Mouse (Mus musculus) myocyte (in vitro differentiated cells): ENCODE data around the gene Smg6. TPM values are rescaled to one million over a fixed set of nuclear protein-coding genes. Genes with fewer than 3 reads are reported as not detected.

Experiments
- H3K27me3 ChIP-seq: one replicate; pipeline ENCODE4 v1.6.1; 2011; ENCODE audit not compliant: control insufficient read depth, insufficient read depth, insufficient read length
- H3K36me3 ChIP-seq: one replicate; pipeline ENCODE4 v1.6.1; 2011; ENCODE audit not compliant: control insufficient read depth, insufficient read depth
- H3K4me2 ChIP-seq: one replicate; pipeline ENCODE4 v1.6.1; 2011; ENCODE audit warnings: low read depth, control low read depth
- H3K4me3 ChIP-seq: one replicate; pipeline ENCODE4 v1.5.1; 2011; ENCODE audit warnings: mild to moderate bottlenecking, control low read depth, moderate library complexity
- H3K79me2 ChIP-seq: one replicate; pipeline ENCODE4 v1.6.1; 2011; ENCODE audit not compliant: control insufficient read depth, insufficient read depth
- H3ac ChIP-seq: one replicate; pipeline ENCODE4 v1.6.1; 2011; ENCODE audit not compliant: control insufficient read depth, insufficient read length
- CEBPB ChIP-seq: IDR thresholded peaks from 2 replicates; pipeline ENCODE4 v1.6.1; 2011; ENCODE audit warnings: mild to moderate bottlenecking, moderate library complexity; ENCODE audit not compliant: poor library complexity, insufficient read depth, severe bottlenecking
- E2F4 ChIP-seq: IDR thresholded peaks from one replicate; pipeline ENCODE4 v1.6.1; 2011; ENCODE audit warnings: mild to moderate bottlenecking, control low read depth, moderate library complexity; ENCODE audit not compliant: insufficient read depth
- MAX ChIP-seq: IDR thresholded peaks from one replicate; pipeline ENCODE4 v1.6.1; 2011; ENCODE audit warnings: low read depth, mild to moderate bottlenecking, control low read depth
- MYOD1 ChIP-seq, 3 experiments: IDR thresholded peaks; one replicate each; pipeline ENCODE4 v1.6.1; 2011; ENCODE audit warnings: control low read depth in 2 of 3, low read depth in 2 of 3, mild to moderate bottlenecking in 2 of 3, moderate library complexity in 1 of 3; ENCODE audit not compliant: insufficient read length in 2 of 3, control insufficient read depth in 1 of 3
- MYOG ChIP-seq, 3 experiments: IDR thresholded peaks; one replicate each; pipeline ENCODE4 v1.6.1; 2011; ENCODE audit warnings: control low read depth in 2 of 3, low read depth in 2 of 3, mild to moderate bottlenecking in 2 of 3; ENCODE audit not compliant: insufficient read length in 2 of 3, control insufficient read depth in 1 of 3, insufficient read depth in 1 of 3
- POLR2A ChIP-seq: IDR thresholded peaks from one replicate; pipeline ENCODE4 v1.6.1; 2011; ENCODE audit warnings: low read depth, mild to moderate bottlenecking, control low read depth, moderate library complexity; ENCODE audit not compliant: insufficient read length
- POLR2AphosphoS2 ChIP-seq: IDR thresholded peaks from one replicate; pipeline ENCODE4 v1.6.1; 2011; ENCODE audit warnings: low read depth, control low read depth; ENCODE audit not compliant: insufficient read length
- REST ChIP-seq: IDR thresholded peaks from one replicate; pipeline ENCODE4 v1.6.1; 2011; ENCODE audit warnings: mild to moderate bottlenecking, control low read depth, moderate library complexity; ENCODE audit not compliant: insufficient read depth, insufficient read length
- SRF ChIP-seq: IDR thresholded peaks from one replicate; pipeline ENCODE4 v1.6.1; 2011; ENCODE audit warnings: low read depth; ENCODE audit not compliant: control insufficient read depth, insufficient read length
- TCF12 ChIP-seq: IDR thresholded peaks from one replicate; pipeline ENCODE4 v1.6.1; 2011; ENCODE audit warnings: mild to moderate bottlenecking, control low read depth; ENCODE audit not compliant: poor library complexity, insufficient read depth, severe bottlenecking
- TCF3 ChIP-seq: IDR thresholded peaks from one replicate; pipeline ENCODE4 v1.6.1; 2011; ENCODE audit warnings: low read depth, control low read depth; ENCODE audit not compliant: insufficient read length
- USF1 ChIP-seq: IDR thresholded peaks from one replicate; pipeline ENCODE4 v1.6.1; 2011; ENCODE audit warnings: low read depth, mild to moderate bottlenecking, control low read depth, moderate library complexity
- polyA plus RNA-seq: library from polyadenylated mRNA; unstranded; fragments of >200 nt; fragmentation: generic; extraction: Trizol; gene quantifications from one replicate; pipeline ENCODE4 v1.2.1, GENCODE M21; 2012; ENCODE audit warnings: missing spikeins

The Smg6 gene
- polyA plus RNA-seq, 1 experiment: 14.7 TPM

DNA sequence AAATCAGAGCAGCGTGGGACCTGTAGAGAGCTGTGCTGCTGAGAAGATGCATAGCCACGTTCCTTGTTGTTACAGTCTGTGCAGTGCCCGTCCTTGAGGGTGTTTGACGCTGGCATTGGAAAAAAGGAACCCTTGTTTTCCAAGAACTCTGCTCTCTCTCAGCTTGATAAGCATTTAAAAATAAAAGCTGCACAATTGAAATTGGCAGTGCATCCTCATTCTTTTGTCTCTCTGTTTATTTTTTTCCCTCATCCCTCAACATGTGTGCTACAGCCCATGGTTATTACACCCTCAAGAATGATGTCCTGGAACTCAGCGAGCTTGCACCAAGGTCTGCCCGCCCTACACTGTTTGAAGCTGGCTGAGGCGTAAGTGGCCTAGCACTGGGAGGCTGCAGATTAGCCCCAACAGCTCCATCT is 89.8 kb downstream of the Smg6 start:
- no peak overlapping the region for H3ac ChIP-seq

DNA sequence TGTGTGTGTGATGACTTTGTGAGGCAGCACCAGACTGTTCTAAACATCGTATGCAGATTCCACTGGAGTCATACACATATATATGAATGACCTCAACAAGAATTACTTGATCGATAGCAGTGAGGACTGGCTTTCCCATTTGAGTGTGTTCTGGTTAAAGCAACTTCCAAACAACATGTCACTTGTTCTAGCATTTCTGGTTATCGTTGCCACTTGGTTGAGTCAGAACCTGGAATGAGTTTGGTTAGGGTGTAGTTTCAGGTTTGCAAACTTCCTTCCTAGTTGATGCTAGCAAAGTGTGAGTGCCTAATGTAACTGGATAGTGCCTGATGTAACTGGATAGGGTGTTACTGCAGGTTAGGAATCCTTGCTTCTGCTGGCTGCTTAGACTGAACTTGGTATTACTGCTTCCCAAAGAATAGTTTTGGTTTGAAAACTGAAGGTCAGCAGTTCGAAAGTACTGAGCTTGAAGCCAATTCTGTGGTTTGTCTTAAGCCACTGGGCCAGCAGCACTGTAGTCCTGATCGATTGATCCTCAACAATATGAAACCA is 90.8 kb downstream of the Smg6 start:
- Histone ChIP-seq H3K4me2 (peak overlapping the region; percentile 41), H3K27me3 (no peaks in the 10 kb centered on the region), H3K79me2 (no peaks in the 10 kb centered on the region), H3ac (no peak overlapping the region), H3K36me3 (no peaks in the 10 kb centered on the region), H3K4me3 (no peak overlapping the region)
- peak; percentile 57; the same call in 1 of the 2 replicates for TF ChIP-seq CEBPB
- TF ChIP-seq SRF: no peak

More for the DNA sequence above, 89.8 kb downstream of the Smg6 start:
- Histone ChIP-seq H3K36me3 (no peaks in the 10 kb centered on the region), H3K79me2 (no peaks in the 10 kb centered on the region), H3K27me3 (no peaks in the 10 kb centered on the region), H3K4me2 (peak overlapping the region; percentile 13), H3K4me3 (no peak overlapping the region)
- TF ChIP-seq REST (no peak), MYOD1 (IDR thresholded peaks at IDR 0.05; ENCODE audit: control insufficient read depth in 1 of 3, insufficient read length in 2 of 3, low read depth in 2 of 3) (no peak), TCF3 (no peak), CEBPB (no peak), USF1 (no peak), E2F4 (no peak), MYOG (IDR thresholded peaks at IDR 0.05; ENCODE audit: control insufficient read depth in 1 of 3, insufficient read depth in 1 of 3, insufficient read length in 2 of 3, low read depth in 2 of 3) (no peak), POLR2AphosphoS2 (no peak), POLR2A (no peak), SRF (no peak)

DNA sequence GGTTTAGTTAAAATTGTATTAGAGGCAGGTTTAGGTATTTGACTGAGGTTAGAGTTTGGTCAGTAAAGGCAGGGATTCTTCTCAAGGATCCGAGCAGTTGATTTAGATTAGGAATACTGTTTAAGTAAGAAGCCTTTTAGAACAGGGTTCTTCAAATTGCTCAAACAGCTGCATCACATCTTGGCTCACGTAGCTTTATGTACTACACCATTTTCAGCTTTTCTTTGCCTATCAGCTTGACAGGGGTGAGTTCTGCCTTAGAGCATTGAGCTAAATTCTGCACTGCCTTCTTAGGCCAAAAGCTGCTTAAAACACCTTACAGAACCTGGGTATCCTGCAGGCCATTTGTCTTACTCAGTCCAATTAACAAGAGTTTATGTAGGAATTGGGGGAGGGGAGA is 92.2 kb downstream of the Smg6 start:
- Histone ChIP-seq H3K4me3 (no peak overlapping the region), H3K27me3 (no peaks in the 10 kb centered on the region), H3ac (no peak overlapping the region), H3K79me2 (no peaks in the 10 kb centered on the region), H3K4me2 (no peak overlapping the region), H3K36me3 (no peaks in the 10 kb centered on the region)
- TF ChIP-seq TCF3 (no peak), POLR2A (no peak), TCF12 (no peak), E2F4 (no peak), MYOD1 (IDR thresholded peaks at IDR 0.05; ENCODE audit: control insufficient read depth in 1 of 3, insufficient read length in 2 of 3, low read depth in 2 of 3) (no peak), MAX (no peak), POLR2AphosphoS2 (no peak), USF1 (no peak)

DNA sequence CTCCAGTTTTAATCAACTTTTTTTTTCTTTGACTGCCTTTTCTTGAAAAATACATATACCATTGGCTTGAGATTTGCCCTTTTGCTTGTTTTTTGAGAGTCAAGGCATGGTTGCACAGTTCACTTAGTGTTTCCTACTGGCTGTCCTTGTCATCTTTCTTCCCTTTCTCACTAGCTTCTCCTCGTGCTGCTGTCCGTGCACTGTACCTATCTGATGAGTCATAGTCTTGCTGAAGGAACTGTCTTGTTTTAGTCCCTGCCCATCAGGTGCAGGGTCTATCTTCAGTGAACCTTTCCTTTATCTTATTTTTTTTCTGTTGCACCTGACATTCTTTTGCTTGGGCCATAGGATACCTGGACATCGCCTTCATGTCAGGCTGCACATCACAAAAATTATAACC is 101.4 kb downstream of the Smg6 start:
- Histone ChIP-seq H3K4me2 (no peak overlapping the region), H3K36me3 (no peaks in the 10 kb centered on the region), H3K4me3 (no peak overlapping the region), H3ac (no peak overlapping the region), H3K79me2 (no peaks in the 10 kb centered on the region), H3K27me3 (no peaks in the 10 kb centered on the region)
- TF ChIP-seq POLR2A: no peak
- no peak for TF ChIP-seq TCF3
- no peak for TF ChIP-seq CEBPB
- no peak for TF ChIP-seq MYOG (IDR thresholded peaks at IDR 0.05; ENCODE audit: control insufficient read depth in 1 of 3, insufficient read depth in 1 of 3, insufficient read length in 2 of 3, low read depth in 2 of 3)
- TF ChIP-seq POLR2AphosphoS2: no peak
- no peak for TF ChIP-seq E2F4

DNA sequence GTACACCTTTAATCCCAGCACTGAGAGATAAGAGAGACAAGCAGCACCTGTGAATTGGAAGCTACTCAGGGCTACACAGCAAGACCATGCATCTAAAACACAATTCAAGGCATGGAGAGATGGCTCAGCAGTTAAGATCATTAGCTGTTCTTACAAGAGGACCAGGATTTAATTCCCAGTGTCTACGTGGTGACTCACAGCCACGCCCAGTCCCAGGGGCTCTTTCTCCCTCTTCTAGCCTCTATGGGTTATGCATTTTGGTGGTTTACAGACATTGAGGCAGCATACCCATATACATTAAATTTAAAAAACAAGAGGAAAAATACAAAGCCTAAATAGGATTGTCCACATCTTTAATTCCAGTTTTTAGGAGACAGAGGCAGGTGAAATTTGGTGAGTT is 102.0 kb downstream of the Smg6 start:
- Histone ChIP-seq H3K36me3 (no peaks in the 10 kb centered on the region), H3K27me3 (no peaks in the 10 kb centered on the region), H3ac (no peak overlapping the region), H3K4me2 (peak overlapping the region; percentile 47), H3K79me2 (no peaks in the 10 kb centered on the region), H3K4me3 (no peak overlapping the region)
- no peak for TF ChIP-seq USF1
- no peak for TF ChIP-seq SRF
- TF ChIP-seq E2F4: no peak

DNA sequence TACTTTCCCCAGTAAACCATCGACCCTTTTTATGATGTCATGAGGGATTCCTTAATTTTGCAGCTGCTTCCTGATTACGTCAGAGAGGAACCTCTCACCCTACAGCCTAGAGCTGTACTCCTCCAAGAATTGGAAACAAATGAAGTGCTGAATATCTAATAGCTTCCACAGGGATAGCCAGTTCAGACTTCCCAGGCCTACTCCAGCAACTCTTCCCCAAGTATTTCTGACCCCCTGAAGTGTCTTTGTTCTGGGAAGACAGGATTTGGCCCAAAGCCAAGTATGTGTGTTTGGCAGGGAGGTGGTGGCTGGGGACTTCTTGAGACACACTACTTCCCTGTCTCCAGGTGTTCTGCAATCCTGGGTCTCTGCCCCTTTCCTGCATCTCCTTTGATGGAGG is 105.6 kb downstream of the Smg6 start:
- no peak overlapping the region for H3K4me2 ChIP-seq
- no peak for TF ChIP-seq MYOG (IDR thresholded peaks at IDR 0.05; ENCODE audit: control insufficient read depth in 1 of 3, insufficient read depth in 1 of 3, insufficient read length in 2 of 3, low read depth in 2 of 3)
- H3K79me2 ChIP-seq: no peaks in the 10 kb centered on the region
- no peaks in the 10 kb centered on the region for H3K36me3 ChIP-seq
- no peak overlapping the region for H3K4me3 ChIP-seq
- no peaks in the 10 kb centered on the region for H3K27me3 ChIP-seq
- H3ac ChIP-seq: no peak overlapping the region
